Mouse (Mus musculus): ENCODE data around the gene Itgav.

DNA sequence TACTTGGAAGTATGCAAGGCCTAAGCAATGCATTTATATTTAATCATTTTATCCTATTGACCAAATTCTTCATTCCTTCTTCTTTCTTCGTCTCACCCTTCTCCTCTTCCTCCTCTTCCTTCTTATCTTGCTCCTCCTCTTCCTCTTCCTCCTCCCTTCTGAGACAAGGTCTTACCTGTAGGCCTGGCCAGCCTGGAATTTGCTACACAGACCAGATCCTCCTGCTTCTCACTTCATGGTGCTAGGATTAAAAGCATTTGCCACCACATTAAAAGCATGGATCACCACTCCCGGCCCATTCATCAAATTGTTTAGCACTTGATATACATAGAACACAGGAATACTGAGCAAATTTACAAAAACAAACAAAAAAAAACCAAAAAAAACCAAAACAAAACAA is 851 bp upstream of the Itgav start:
- TF ChIP-seq CTCF (IDR thresholded peaks at IDR 0.05; ENCODE audit: low read depth) (no peak), EP300 (IDR thresholded peaks at IDR 0.05; ENCODE audit: low read depth) (no peak)
